Comparison of ENCODE assay signal across 16 mouse cellular contexts in the genomic region with DNA sequence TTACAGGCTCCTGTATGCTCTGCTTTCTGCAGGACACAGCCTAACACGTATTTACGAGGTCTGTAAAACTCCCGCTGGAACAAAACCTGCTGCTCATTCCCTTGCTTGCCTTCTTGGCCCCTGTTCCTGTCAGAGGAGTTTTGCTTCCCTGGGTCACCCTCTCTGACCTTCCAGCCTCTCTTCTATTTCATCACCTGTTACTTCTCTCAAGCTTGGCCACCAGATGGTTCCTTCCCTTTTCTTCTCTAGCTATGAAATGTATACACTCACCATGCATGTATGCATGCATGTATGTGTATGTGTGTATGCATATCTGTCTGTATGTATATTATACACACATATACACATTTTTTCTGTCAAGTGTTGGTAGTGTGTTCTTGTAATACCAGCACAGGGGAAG.
"Had no signal": no experiment of that assay in that cellular context is flagged by ENCODE, and none has a peak within 500 bp of the region (broad histone marks: within the 10 kb centered on the region; RNA-seq: fewer than 3 reads in every experiment).

No protein-coding gene starts in this region.

- DNase-seq: kidney, adult 2 months; kidney, postnatal 36 days; layer of hippocampus, adult 9-11 months; layer of hippocampus, postnatal 36 days; liver; lung, adult 2 months; lung, postnatal 4 days; retina, postnatal 1 day; right cerebral cortex, postnatal 4 days; thymus, postnatal 36 days had no signal

- H3K4me2 ChIP-seq: limb, embryonic 12.5 days; liver, embryonic 15.5 days; midbrain, embryonic 13.5 days; neural tube, embryonic 15.5 days had no signal

- H3K9me3 ChIP-seq: limb, embryonic 12.5 days; liver, embryonic 15.5 days; midbrain, embryonic 13.5 days; neural tube, embryonic 15.5 days had no signal

- H3K9ac ChIP-seq: limb, embryonic 12.5 days; liver, embryonic 15.5 days; midbrain, embryonic 13.5 days; neural tube, embryonic 15.5 days had no signal

- ATAC-seq: lung, postnatal 0 days; midbrain, embryonic 13.5 days had no signal

- H3K27me3 ChIP-seq: limb, embryonic 12.5 days; liver, embryonic 15.5 days; neural tube, embryonic 15.5 days had no signal

- H3K27ac ChIP-seq: limb, embryonic 12.5 days; liver, embryonic 15.5 days; midbrain, embryonic 13.5 days; neural tube, embryonic 15.5 days had no signal

- H3K4me3 ChIP-seq: limb, embryonic 12.5 days; liver, embryonic 15.5 days; midbrain, embryonic 13.5 days; myocyte; neural tube, embryonic 15.5 days had no signal

- H3K36me3 ChIP-seq: limb, embryonic 12.5 days; liver, embryonic 15.5 days; midbrain, embryonic 13.5 days; neural tube, embryonic 15.5 days had no signal
